Mouse (Mus musculus) gastrocnemius, postnatal 14 days (tissue): ENCODE data around the gene Trp53tg5. TPM values are rescaled to one million over a fixed set of nuclear protein-coding genes. Genes with fewer than 3 reads are reported as not detected.

ENCODE experiments used
- DNase-seq: peaks from one replicate; pipeline ENCODE4 v3.0.0; 2021; ENCODE audit warnings: mixed read lengths
- intact Hi-C: fragments of 180-260 bp; cut with DNase I; formaldehyde crosslinking; loops from one replicate; pipeline ENCODE4 v1.15.1; 2025; ENCODE audit warnings: low total_unique reads
- total RNA-seq, 2 experiments: library from RNA; stranded (reverse); gene quantifications; 2 replicates each; pipeline ENCODE4 v1.2.3; 2021

The Trp53tg5 gene
- total RNA-seq, 2 experiments from 2014 or later = not detected

GRCm38 (mm10) chr2:164453887-164454500, 19.5 kb downstream of the Trp53tg5 start:
- intact Hi-C loops = no loop called here
- no peak for DNase-seq

GRCm38 (mm10) chr2:164453047-164453757, 20.3 kb downstream of the Trp53tg5 start:
- no peak for DNase-seq
- intact Hi-C loops = no loop called here

- no peak for DNase-seq
- intact Hi-C loops = no loop called here
Observed at GRCm38 (mm10) chr2:164452000-164452676, 21.4 kb downstream of the Trp53tg5 start.

GRCm38 (mm10) chr2:164449341-164450042, 24.0 kb downstream of the Trp53tg5 start:
- no peak for DNase-seq
- intact Hi-C loops = no loop called here

- DNase-seq = no peak
- intact Hi-C loops = no loop called here
Observed at GRCm38 (mm10) chr2:164448921-164449320, 24.6 kb downstream of the Trp53tg5 start.

- no peak for DNase-seq
- intact Hi-C loops = no loop called here
Observed at GRCm38 (mm10) chr2:164448140-164448539, 25.4 kb downstream of the Trp53tg5 start.

GRCm38 (mm10) chr2:164446086-164446469, 27.4 kb downstream of the Trp53tg5 start:
- no peak for DNase-seq
- intact Hi-C loops = no loop called here

GRCm38 (mm10) chr2:164445399-164446085, 28.0 kb downstream of the Trp53tg5 start:
- no peak for DNase-seq
- intact Hi-C loops = no loop called here

- no peak for DNase-seq
- intact Hi-C loops = no loop called here
Observed at GRCm38 (mm10) chr2:164444701-164445100, 28.8 kb downstream of the Trp53tg5 start.

GRCm38 (mm10) chr2:164443460-164444000, 30.0 kb downstream of the Trp53tg5 start, which contains the start of gene Sdc4:
Gene Sdc4, minus strand, starts transcription at chr2:164443887.
- DNase-seq = no peak
- intact Hi-C loops = no loop called here

- peak; percentile 87 for DNase-seq
- intact Hi-C loops = no loop called here
Observed at GRCm38 (mm10) chr2:164443051-164443437, 30.5 kb downstream of the Trp53tg5 start.

GRCm38 (mm10) chr2:164442315-164443050, 31.0 kb downstream of the Trp53tg5 start:
- peak; percentile 63 for DNase-seq
- intact Hi-C loops = no loop called here

GRCm38 (mm10) chr2:164441731-164442130, 31.8 kb downstream of the Trp53tg5 start:
- DNase-seq = no peak
- intact Hi-C loops = no loop called here

GRCm38 (mm10) chr2:164441155-164441554, 32.4 kb downstream of the Trp53tg5 start:
- DNase-seq = peak; percentile 37
- intact Hi-C loops = no loop called here

- intact Hi-C loops = no loop called here
- no peak for DNase-seq
Observed at GRCm38 (mm10) chr2:164440314-164440713, 33.2 kb downstream of the Trp53tg5 start.

GRCm38 (mm10) chr2:164439001-164439421, 34.5 kb downstream of the Trp53tg5 start:
- DNase-seq = no peak
- intact Hi-C loops = no loop called here

- no peak for DNase-seq
- intact Hi-C loops = no loop called here
Observed at GRCm38 (mm10) chr2:164438257-164438656, 35.3 kb downstream of the Trp53tg5 start.

GRCm38 (mm10) chr2:164437710-164438109, 35.8 kb downstream of the Trp53tg5 start:
- no peak for DNase-seq
- intact Hi-C loops = no loop called here

GRCm38 (mm10) chr2:164436961-164437360, 36.6 kb downstream of the Trp53tg5 start:
- intact Hi-C loops = no loop called here
- peak; percentile 44 for DNase-seq
